Mouse (Mus musculus) embryonic facial prominence, embryonic 11.5 days (tissue): ENCODE measurements around the gene B3gnt3. TPM values are rescaled to one million over a fixed set of nuclear protein-coding genes. Genes with fewer than 3 reads are reported as not detected.
A peak's percentile ranks its signal among the peaks of the same experiment; 100 is the strongest.

Experiments
- ATAC-seq: fragments of 200-750 bp; cut with Nextera tagmentation; replicated peaks from 2 replicates; pipeline ENCODE4 v1.8.0; 2017; ENCODE audit warnings: low read depth; ENCODE audit not compliant: insufficient number of reproducible peaks, low FRiP score, low TSS enrichment
- DNase-seq: peaks from one replicate; pipeline ENCODE4 v3.0.0-alpha.2; 2015; ENCODE audit warnings: low spot score
- H3K27ac ChIP-seq: fragments of 300-500 bp; sonication (generic); replicated peaks from 2 replicates; pipeline ENCODE4 v1.5.1; 2014; ENCODE audit warnings: mild to moderate bottlenecking, low read depth, low read length, control low read depth
- H3K27me3 ChIP-seq: fragments of 300-500 bp; sonication (generic); 2 replicates; pipeline ENCODE4 v1.6.1; 2014; ENCODE audit warnings: mild to moderate bottlenecking, low read length, moderate library complexity, mixed read lengths; ENCODE audit not compliant: control insufficient read depth, insufficient read depth
- H3K36me3 ChIP-seq: fragments of 300-500 bp; sonication (generic); replicated peaks from 2 replicates; pipeline ENCODE4 v1.6.1; 2014; ENCODE audit warnings: low read depth, mild to moderate bottlenecking, low read length, moderate library complexity, mixed read lengths; ENCODE audit not compliant: control insufficient read depth, insufficient read depth
- H3K4me1 ChIP-seq: fragments of 300-500 bp; sonication (generic); 2 replicates; pipeline ENCODE4 v1.6.1; 2014; ENCODE audit warnings: low read length, mixed read lengths; ENCODE audit not compliant: control insufficient read depth, insufficient read depth
- H3K4me2 ChIP-seq: fragments of 300-500 bp; sonication (generic); 2 replicates; pipeline ENCODE4 v1.6.1; 2014; ENCODE audit warnings: low read depth, mild to moderate bottlenecking, control low read depth, low read length, moderate library complexity
- H3K4me3 ChIP-seq: fragments of 300-500 bp; sonication (generic); 2 replicates; pipeline ENCODE4 v1.5.1; 2014; ENCODE audit warnings: low read depth, low read length, control low read depth
- H3K9ac ChIP-seq: fragments of 300-500 bp; sonication (generic); replicated peaks from 2 replicates; pipeline ENCODE4 v1.6.1; 2014; ENCODE audit warnings: mild to moderate bottlenecking, control low read depth, low read length
- H3K9me3 ChIP-seq: fragments of 300-500 bp; sonication (generic); replicated peaks from 2 replicates; pipeline ENCODE4 v1.6.1; 2016; ENCODE audit warnings: mild to moderate bottlenecking, low read length, inconsistent platforms, mixed read lengths; ENCODE audit not compliant: control insufficient read depth
- WGBS: fragments of 180-500 bp; shearing (Covaris S2); extraction: QIAGEN DNeasy Blood & Tissue Kit; methylation state at CpG from one replicate; pipeline ENCODE4 v1.1.7; 2014; 5-methylcytosine and 5-hydroxymethylcytosine counted together
- polyA plus RNA-seq: library from polyadenylated mRNA; unstranded; fragments of >200 nt; fragmentation: Nextera tagmentation; extraction: Ambion mirVana; gene quantifications from 2 replicates; pipeline ENCODE4 v1.2.1, GENCODE M21; 2014

Gene B3gnt3
- polyA plus RNA-seq, 1 experiment from 2014 or later, result 0.58 TPM

- H3K9ac ChIP-seq, result no peak overlapping the region
- H3K4me2 ChIP-seq, result peak overlapping the region; percentile 36
- ATAC-seq (peak; percentile 16), DNase-seq (peak; percentile 84)
- no peaks in the 10 kb centered on the region for H3K9me3 ChIP-seq
- H3K4me3 ChIP-seq, result no peak overlapping the region
- whole genome bisulfite sequencing, result 3% methylated on average over 21 of the region's 22 CpGs
- no peaks in the 10 kb centered on the region for H3K36me3 ChIP-seq
- no peak overlapping the region for H3K27ac ChIP-seq
- peaks cover 16% of the 10 kb centered on the region for H3K27me3 ChIP-seq
- peaks cover 3% of the 10 kb centered on the region; the same call in 1 of the 2 replicates for H3K4me1 ChIP-seq
Measured at GRCm38 (mm10) chr8:71665331-71666130, 36.1 kb downstream of the B3gnt3 start.

GRCm38 (mm10) chr8:71660325-71661120 lies 41.1 kb downstream of the B3gnt3 start:
- Histone ChIP-seq H3K4me1 (no peaks in the 10 kb centered on the region), H3K27ac (no peak overlapping the region), H3K36me3 (no peaks in the 10 kb centered on the region), H3K27me3 (peaks cover 33% of the 10 kb centered on the region), H3K9ac (no peak overlapping the region), H3K4me3 (no peak overlapping the region), H3K9me3 (no peaks in the 10 kb centered on the region), H3K4me2 (no peak overlapping the region)
- 8% methylated on average over 36 of the region's 36 CpGs for WGBS
- ATAC-seq (peak; percentile 46; the same call in 1 of the 2 replicates), DNase-seq (peak; percentile 93)

GRCm38 (mm10) chr8:71659751-71660150 lies 41.8 kb downstream of the B3gnt3 start:
- H3K4me1 ChIP-seq, result no peaks in the 10 kb centered on the region
- 65% methylated on average over 1 of the region's 1 CpGs for WGBS
- DNase-seq (no peak), ATAC-seq (no peak)
- H3K9me3 ChIP-seq, result no peaks in the 10 kb centered on the region
- no peak overlapping the region for H3K27ac ChIP-seq
- no peak overlapping the region for H3K4me2 ChIP-seq
- peaks cover 40% of the 10 kb centered on the region for H3K27me3 ChIP-seq
- H3K9ac ChIP-seq, result no peak overlapping the region
- H3K36me3 ChIP-seq, result no peaks in the 10 kb centered on the region
- H3K4me3 ChIP-seq, result no peak overlapping the region

GRCm38 (mm10) chr8:71658515-71659049 lies 43.0 kb downstream of the B3gnt3 start:
- 28% methylated on average over 17 of the region's 17 CpGs for WGBS
- H3K4me1 ChIP-seq, result no peaks in the 10 kb centered on the region
- DNase-seq, result no peak

GRCm38 (mm10) chr8:71657816-71658215 lies 43.8 kb downstream of the B3gnt3 start:
- H3K4me2 ChIP-seq, result no peak overlapping the region
- no peaks in the 10 kb centered on the region for H3K9me3 ChIP-seq
- ATAC-seq (no peak), DNase-seq (no peak)
- H3K4me3 ChIP-seq, result no peak overlapping the region
- H3K9ac ChIP-seq, result no peak overlapping the region
- H3K36me3 ChIP-seq, result no peaks in the 10 kb centered on the region
- H3K27ac ChIP-seq, result no peak overlapping the region
- H3K4me1 ChIP-seq, result no peaks in the 10 kb centered on the region
- peaks cover 45% of the 10 kb centered on the region for H3K27me3 ChIP-seq
- 27% methylated on average over 9 of the region's 9 CpGs for WGBS

More at GRCm38 (mm10) chr8:71658515-71659049, 43.0 kb downstream of the B3gnt3 start:
- no peaks in the 10 kb centered on the region for H3K9me3 ChIP-seq
- H3K27ac ChIP-seq, result no peak overlapping the region
- H3K9ac ChIP-seq, result no peak overlapping the region
- peaks cover 45% of the 10 kb centered on the region for H3K27me3 ChIP-seq
- H3K4me2 ChIP-seq, result no peak overlapping the region
- H3K4me3 ChIP-seq, result no peak overlapping the region
- no peaks in the 10 kb centered on the region for H3K36me3 ChIP-seq
- ATAC-seq, result no peak

GRCm38 (mm10) chr8:71654600-71654999 lies 47.0 kb downstream of the B3gnt3 start:
- Histone ChIP-seq H3K4me3 (no peak overlapping the region), H3K27ac (no peak overlapping the region), H3K9ac (no peak overlapping the region; the same call in 1 of the 2 replicates), H3K36me3 (no peaks in the 10 kb centered on the region), H3K4me1 (no peaks in the 10 kb centered on the region), H3K4me2 (peak overlapping the region; percentile 29), H3K27me3 (peaks cover 37% of the 10 kb centered on the region), H3K9me3 (no peaks in the 10 kb centered on the region)
- ATAC-seq (peak; percentile 39), DNase-seq (peak; percentile 54)
- 3% methylated on average over 24 of the region's 24 CpGs for WGBS

GRCm38 (mm10) chr8:71645510-71645909 lies 56.1 kb downstream of the B3gnt3 start:
- Histone ChIP-seq H3K4me1 (no peaks in the 10 kb centered on the region), H3K36me3 (no peaks in the 10 kb centered on the region), H3K4me2 (no peak overlapping the region), H3K27ac (no peak overlapping the region), H3K9ac (no peak overlapping the region), H3K9me3 (no peaks in the 10 kb centered on the region), H3K4me3 (no peak overlapping the region), H3K27me3 (no peaks in the 10 kb centered on the region)
- DNase-seq, result no peak
- 79% methylated on average over 9 of the region's 9 CpGs for WGBS
- ATAC-seq, result 0 out of 2 replicates have a peak, but pooled peaks have one; percentile 49
